Mouse (Mus musculus) midbrain, embryonic 13.5 days (tissue): ENCODE measurements around the gene Smox. TPM values are rescaled to one million over a fixed set of nuclear protein-coding genes. Genes with fewer than 3 reads are reported as not detected.

ENCODE experiments used
- ATAC-seq: fragments of 200-750 bp; cut with Nextera tagmentation; 2 replicates; pipeline ENCODE4 v1.8.0; 2017; ENCODE audit warnings: mild to moderate bottlenecking, moderate TSS enrichment, moderate library complexity
- H3K27ac ChIP-seq: fragments of 300-500 bp; sonication (generic); 2 replicates; pipeline ENCODE4 v1.5.1; 2015; ENCODE audit warnings: inconsistent platforms, mild to moderate bottlenecking, moderate library complexity
- H3K27me3 ChIP-seq: fragments of 300-500 bp; sonication (generic); 2 replicates; pipeline ENCODE4 v1.6.1; 2015; ENCODE audit warnings: mild to moderate bottlenecking, inconsistent platforms
- H3K36me3 ChIP-seq: fragments of 300-500 bp; sonication (generic); 2 replicates; pipeline ENCODE4 v1.6.1; 2015; ENCODE audit warnings: mild to moderate bottlenecking, inconsistent platforms
- H3K4me1 ChIP-seq: fragments of 300-500 bp; sonication (generic); replicated peaks from 2 replicates; pipeline ENCODE4 v1.6.1; 2015; ENCODE audit warnings: inconsistent platforms
- H3K4me2 ChIP-seq: fragments of 300-500 bp; sonication (generic); replicated peaks from 2 replicates; pipeline ENCODE4 v1.6.1; 2015; ENCODE audit warnings: moderate library complexity, mild to moderate bottlenecking, inconsistent platforms
- H3K4me3 ChIP-seq: fragments of 300-500 bp; sonication (generic); replicated peaks from 2 replicates; pipeline ENCODE4 v1.5.1; 2015; ENCODE audit warnings: mild to moderate bottlenecking, inconsistent platforms
- H3K9ac ChIP-seq: fragments of 300-500 bp; sonication (generic); replicated peaks from 2 replicates; pipeline ENCODE4 v1.6.1; 2015; ENCODE audit warnings: mild to moderate bottlenecking, inconsistent platforms
- H3K9me3 ChIP-seq: fragments of 300-500 bp; sonication (generic); 2 replicates; pipeline ENCODE4 v1.6.1; 2016; ENCODE audit warnings: mild to moderate bottlenecking, inconsistent platforms
- WGBS: fragments of 180-500 bp; shearing (Covaris S2); methylation state at CpG from one replicate; pipeline ENCODE4 v1.1.7; 2015; 5-methylcytosine and 5-hydroxymethylcytosine counted together
- polyA plus RNA-seq: library from polyadenylated mRNA; unstranded; fragments of >200 nt; fragmentation: Nextera tagmentation; extraction: Ambion mirVana; gene quantifications from 2 replicates; pipeline ENCODE4 v1.2.1, GENCODE M21; 2015

Gene Smox
- polyA plus RNA-seq, 1 experiment from 2014 or later, result 45.5 TPM

DNA sequence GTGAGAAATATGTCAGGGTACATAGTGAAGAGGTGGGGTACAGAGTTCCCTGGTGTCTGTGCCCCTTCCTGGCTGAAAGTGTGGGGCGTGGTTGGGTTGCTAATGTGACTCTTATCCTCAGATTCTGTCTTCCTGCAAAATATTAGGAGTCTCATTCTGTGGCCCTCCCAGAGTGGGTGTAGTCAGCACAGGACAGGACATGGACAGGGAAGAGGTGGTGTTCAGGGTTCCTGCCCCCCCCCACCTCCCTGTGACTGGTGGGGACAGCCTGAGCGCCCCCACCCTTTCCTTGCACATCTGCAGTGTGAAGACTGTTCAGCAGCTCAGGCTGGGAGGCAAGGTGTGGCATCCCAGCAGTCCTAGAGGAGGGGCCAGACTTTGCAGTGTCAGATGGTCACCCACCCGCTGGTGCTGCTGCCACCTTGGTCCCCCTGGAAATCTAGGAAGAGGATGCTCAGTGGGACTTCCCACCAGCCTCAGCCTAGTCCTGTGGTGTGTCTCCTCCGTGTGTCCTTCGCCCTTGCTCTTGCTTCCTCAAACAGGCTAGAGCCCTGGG, 8.1 kb downstream of the Smox start:
- no peaks in the 10 kb centered on the region for H3K36me3 ChIP-seq
- H3K9me3 ChIP-seq, result no peaks in the 10 kb centered on the region
- no peak overlapping the region for H3K4me3 ChIP-seq
- no peak overlapping the region for H3K27ac ChIP-seq
- H3K4me1 ChIP-seq, result peaks cover 30% of the 10 kb centered on the region
- peak; percentile 28; the same call in 1 of the 2 replicates for ATAC-seq
- no peak overlapping the region for H3K4me2 ChIP-seq
- H3K9ac ChIP-seq, result no peak overlapping the region
- 78% methylated on average over 5 of the region's 5 CpGs for WGBS
- no peaks in the 10 kb centered on the region for H3K27me3 ChIP-seq

DNA sequence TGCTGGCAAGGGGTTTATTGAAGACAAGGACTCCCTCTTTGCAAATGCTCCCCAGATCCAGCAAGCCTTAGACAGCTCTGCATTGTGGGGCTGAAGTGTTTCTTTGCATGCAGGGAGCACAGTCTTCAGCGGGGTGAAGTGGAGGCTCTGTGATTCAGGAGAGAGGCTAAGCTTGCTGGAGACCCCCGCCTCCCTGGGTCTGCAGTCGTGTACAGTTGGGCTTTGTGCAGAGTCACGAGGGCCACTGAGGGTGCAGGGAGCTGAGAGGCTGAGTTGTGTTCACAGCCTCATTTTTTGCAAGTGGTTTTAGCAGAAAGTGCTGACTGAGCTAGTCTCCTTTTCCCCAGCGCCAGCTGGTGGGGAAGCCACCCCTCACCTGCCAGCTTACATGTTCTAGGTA, 10.6 kb downstream of the Smox start:
- Histone ChIP-seq H3K4me2 (no peak overlapping the region), H3K27me3 (no peaks in the 10 kb centered on the region), H3K9me3 (no peaks in the 10 kb centered on the region), H3K4me3 (no peak overlapping the region), H3K9ac (peak overlapping the region; percentile 10; the same call in 1 of the 2 replicates), H3K36me3 (no peaks in the 10 kb centered on the region), H3K27ac (peak overlapping the region; percentile 45; the same call in 1 of the 2 replicates), H3K4me1 (peaks cover 39% of the 10 kb centered on the region)
- 0 out of 2 replicates have a peak, but pooled peaks have one; percentile 37 for ATAC-seq
- 52% methylated on average over 5 of the region's 5 CpGs for WGBS

DNA sequence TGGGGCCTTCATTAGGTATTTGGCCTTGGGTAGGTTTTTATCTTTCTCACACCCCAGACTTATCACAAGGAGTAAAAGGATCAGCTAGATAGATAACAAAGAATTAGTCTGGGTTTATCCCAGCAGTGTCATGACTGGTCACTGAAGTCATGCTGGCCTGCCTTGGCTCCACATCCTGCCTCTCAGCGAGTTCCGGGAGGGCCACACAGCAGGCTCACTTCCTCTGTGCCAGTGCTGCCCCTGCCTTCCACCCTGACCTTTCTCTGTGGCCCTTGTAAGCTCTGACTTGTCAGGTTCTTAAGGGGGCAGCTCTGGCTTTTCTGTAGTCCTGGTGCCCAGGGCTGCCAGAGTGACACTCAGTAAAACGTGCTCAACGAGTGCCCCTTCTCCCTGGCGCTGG, 11.3 kb downstream of the Smox start:
- 82% methylated on average over 5 of the region's 5 CpGs for WGBS
- H3K4me2 ChIP-seq, result no peak overlapping the region
- H3K27me3 ChIP-seq, result no peaks in the 10 kb centered on the region
- no peak overlapping the region for H3K27ac ChIP-seq
- no peaks in the 10 kb centered on the region for H3K9me3 ChIP-seq
- H3K9ac ChIP-seq, result no peak overlapping the region
- ATAC-seq, result no peak
- H3K4me1 ChIP-seq, result peaks cover 45% of the 10 kb centered on the region
- no peak overlapping the region for H3K4me3 ChIP-seq
- H3K36me3 ChIP-seq, result no peaks in the 10 kb centered on the region

DNA sequence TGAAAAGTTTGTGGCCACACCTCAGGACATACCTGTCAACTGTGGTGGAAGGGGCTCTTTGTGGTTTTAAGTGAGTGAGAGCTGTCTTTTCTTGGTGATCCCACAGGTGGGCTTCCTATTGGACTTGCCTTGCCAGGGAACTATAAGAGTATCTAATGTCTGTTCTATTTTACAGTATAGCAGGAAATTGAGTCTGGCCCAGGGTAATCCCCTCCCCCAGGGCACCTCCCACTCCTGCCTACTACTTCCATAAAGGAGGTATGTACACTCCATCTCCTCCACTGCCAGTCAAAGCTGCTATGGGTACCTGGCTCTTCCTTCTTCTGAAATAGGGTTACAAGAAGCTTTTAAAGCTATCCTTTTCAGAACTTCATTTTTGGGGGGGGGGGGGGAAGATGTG, 14.1 kb downstream of the Smox start:
- no peak overlapping the region for H3K4me2 ChIP-seq
- H3K9me3 ChIP-seq, result no peaks in the 10 kb centered on the region
- no peaks in the 10 kb centered on the region for H3K36me3 ChIP-seq
- no peak overlapping the region for H3K27ac ChIP-seq
- no peaks in the 10 kb centered on the region for H3K27me3 ChIP-seq
- H3K9ac ChIP-seq, result no peak overlapping the region
- H3K4me1 ChIP-seq, result peaks cover 64% of the 10 kb centered on the region
- no peak overlapping the region for H3K4me3 ChIP-seq
- ATAC-seq, result no peak

DNA sequence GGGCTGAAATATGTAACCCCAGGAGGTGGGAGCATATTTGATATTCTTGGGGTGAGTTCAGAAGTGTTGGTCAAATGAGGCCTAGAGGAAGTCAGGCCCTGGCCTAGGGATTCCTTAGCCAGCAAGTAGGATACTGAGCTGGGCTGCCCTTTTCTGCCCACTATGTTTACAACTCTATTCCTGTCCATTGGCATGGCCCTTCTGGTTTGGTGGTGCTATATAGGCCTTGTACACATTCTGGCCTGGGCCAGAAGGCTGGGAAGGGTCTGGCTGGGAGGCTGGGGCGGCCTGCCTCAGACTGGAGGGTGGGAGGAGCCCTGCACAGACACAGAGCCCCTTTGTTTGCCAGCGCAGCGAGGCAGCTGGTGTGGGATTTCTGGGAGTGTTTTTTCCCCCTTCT, 15.1 kb downstream of the Smox start:
- Histone ChIP-seq H3K9ac (peak overlapping the region; percentile 24), H3K36me3 (no peaks in the 10 kb centered on the region), H3K4me1 (peaks cover 63% of the 10 kb centered on the region), H3K9me3 (no peaks in the 10 kb centered on the region), H3K4me3 (no peak overlapping the region), H3K27ac (peak overlapping the region; percentile 83), H3K4me2 (no peak overlapping the region), H3K27me3 (no peaks in the 10 kb centered on the region)
- 0% methylated on average over 3 of the region's 3 CpGs for WGBS
- ATAC-seq, result peak; percentile 81

DNA sequence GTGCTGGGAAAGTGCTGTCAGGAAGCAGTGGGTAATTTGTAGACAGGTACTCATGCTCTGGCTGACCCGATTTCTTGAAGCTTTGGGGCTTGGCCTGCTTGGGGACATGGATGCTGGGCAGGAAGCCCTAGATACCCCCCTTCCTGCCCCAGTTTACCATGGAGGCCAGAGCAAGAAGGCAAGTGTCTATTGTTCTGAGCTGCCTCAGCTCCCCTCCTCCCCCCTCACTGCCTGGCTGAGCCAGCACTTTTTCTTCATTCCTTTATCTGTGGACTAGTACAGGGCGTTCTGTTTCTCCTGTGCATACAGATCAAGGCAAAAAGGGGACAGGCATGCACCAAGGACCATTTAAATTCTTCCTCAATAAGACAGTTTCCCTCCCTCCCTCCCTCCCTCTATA, 17.2 kb downstream of the Smox start:
- Histone ChIP-seq H3K4me3 (no peak overlapping the region), H3K4me1 (peaks cover 46% of the 10 kb centered on the region), H3K27ac (peak overlapping the region; percentile 51; the same call in 1 of the 2 replicates), H3K4me2 (no peak overlapping the region), H3K9ac (no peak overlapping the region), H3K27me3 (no peaks in the 10 kb centered on the region), H3K36me3 (no peaks in the 10 kb centered on the region), H3K9me3 (no peaks in the 10 kb centered on the region)
- no peak for ATAC-seq
- 34% methylated on average over 2 of the region's 2 CpGs for WGBS

DNA sequence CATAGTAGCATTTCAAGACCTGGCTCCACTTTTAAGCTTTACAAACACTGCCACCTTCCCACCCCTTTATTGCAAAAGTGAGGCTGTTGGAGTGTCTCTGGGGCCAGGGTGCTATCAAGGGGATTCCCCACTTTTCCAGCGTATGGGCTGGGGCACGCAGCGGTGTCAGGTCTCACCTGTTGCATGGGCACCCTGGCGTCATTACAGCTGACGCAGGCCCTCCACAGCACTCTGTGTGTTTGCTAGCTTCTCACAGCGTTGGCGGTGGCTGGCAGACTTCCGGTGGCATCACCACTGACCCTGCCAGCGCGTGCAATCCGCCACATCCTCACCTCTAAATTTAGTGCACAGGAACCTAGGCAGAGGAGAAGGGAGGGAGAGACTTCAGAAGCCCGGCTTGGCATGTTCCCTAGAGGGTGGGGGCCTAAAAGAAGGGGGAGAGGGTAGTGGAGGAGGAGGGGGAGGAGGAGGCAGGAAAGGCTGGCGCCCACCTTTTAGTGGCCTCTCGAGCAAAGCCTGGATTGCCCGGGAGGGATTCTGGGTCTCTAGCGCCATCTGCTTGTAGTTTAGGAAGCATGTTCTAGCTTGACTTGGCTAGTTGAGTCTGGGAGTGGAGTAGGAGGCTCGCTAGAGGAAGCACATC, 18.5 kb downstream of the Smox start:
- peaks cover under 1% of the 10 kb centered on the region; the same call in 1 of the 2 replicates for H3K36me3 ChIP-seq
- H3K27me3 ChIP-seq, result no peaks in the 10 kb centered on the region
- H3K4me3 ChIP-seq, result peak overlapping the region; percentile 3; the same call in 1 of the 2 replicates
- peak; percentile 41 for ATAC-seq
- no peak overlapping the region for H3K27ac ChIP-seq
- WGBS, result 22% methylated on average over 17 of the region's 17 CpGs
- H3K9me3 ChIP-seq, result no peaks in the 10 kb centered on the region
- H3K4me1 ChIP-seq, result peaks cover 46% of the 10 kb centered on the region
- H3K9ac ChIP-seq, result peak overlapping the region; percentile 24; the same call in 1 of the 2 replicates
- H3K4me2 ChIP-seq, result peak overlapping the region; percentile 45

DNA sequence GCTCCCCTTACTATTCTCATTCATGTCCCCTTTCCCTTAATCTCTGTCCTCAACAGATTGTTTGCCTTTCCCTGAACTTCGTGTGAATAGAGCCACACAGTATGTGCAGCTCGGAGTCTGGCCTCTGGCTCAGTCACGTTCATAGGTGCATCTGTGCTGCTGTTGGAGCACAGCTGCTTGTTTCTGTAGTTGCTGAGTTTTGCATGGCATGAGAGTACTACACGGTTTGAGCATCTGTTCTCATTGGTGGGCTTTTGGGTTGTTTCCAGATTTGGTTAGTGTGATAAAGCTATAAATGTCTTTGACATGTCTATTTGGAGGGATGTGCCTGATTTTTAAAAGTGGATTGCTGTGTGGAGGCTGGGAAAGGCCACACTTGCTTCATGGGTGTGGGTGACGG, 19.2 kb downstream of the Smox start:
- Histone ChIP-seq H3K27ac (no peak overlapping the region), H3K4me3 (no peak overlapping the region), H3K4me1 (peaks cover 45% of the 10 kb centered on the region), H3K36me3 (peaks cover 3% of the 10 kb centered on the region; the same call in 1 of the 2 replicates), H3K27me3 (no peaks in the 10 kb centered on the region), H3K9me3 (no peaks in the 10 kb centered on the region), H3K4me2 (no peak overlapping the region), H3K9ac (no peak overlapping the region; the same call in 1 of the 2 replicates)
- ATAC-seq, result no peak
- WGBS, result 73% methylated on average over 5 of the region's 5 CpGs

DNA sequence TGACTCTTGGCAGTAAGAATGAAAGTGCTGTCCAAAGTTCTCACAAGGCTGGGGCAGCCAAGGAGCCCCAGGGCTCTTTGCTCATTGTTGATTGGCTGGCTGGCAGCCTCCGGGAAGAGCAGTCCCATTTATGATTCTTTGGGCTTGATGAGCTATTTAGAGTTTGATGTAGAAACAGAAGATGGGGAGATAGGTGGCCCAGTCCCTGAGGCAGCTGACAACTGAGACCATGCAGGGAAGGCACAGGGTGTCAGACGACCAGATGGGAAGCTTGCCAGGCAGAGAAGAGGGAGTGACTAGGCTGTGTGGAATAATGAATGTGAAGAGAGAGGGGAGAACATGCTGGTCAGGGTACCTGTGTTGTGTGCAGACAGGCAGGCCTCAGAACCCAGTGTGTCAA, 22.2 kb downstream of the Smox start:
- Histone ChIP-seq H3K27me3 (no peaks in the 10 kb centered on the region), H3K36me3 (peaks cover 20% of the 10 kb centered on the region), H3K4me2 (no peak overlapping the region), H3K4me3 (no peak overlapping the region), H3K9me3 (no peaks in the 10 kb centered on the region), H3K4me1 (peaks cover 19% of the 10 kb centered on the region), H3K27ac (no peak overlapping the region), H3K9ac (no peak overlapping the region)
- WGBS, result 73% methylated on average over 2 of the region's 2 CpGs
- ATAC-seq, result no peak

DNA sequence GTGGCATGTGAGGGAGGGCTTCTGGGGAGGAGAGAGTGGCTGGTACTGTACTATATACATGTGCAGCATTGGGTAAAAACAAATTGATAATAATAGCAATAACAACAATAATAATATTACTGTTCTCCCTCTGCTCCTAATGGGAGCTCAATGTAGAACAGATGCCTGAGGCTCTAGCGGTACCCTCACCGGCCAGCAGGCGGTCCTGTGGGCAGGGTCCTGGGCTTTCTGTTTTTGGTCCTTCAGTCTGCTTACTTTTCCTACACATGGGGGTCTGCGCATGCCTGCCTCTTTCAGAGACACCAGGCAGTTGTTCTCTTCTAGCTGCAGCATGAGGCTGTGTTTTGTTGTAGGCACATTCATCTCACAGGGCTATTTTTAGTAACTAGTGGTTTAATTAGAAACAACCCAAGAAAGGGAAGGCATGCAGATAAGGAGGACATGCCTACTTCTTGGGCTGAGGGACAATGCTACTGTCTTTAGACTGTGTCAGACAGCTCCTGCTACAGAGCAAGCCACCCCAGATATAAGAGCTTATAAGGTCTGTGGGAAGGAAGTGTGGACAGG, 22.8 kb downstream of the Smox start:
- no peak overlapping the region for H3K9ac ChIP-seq
- H3K36me3 ChIP-seq, result peaks cover 23% of the 10 kb centered on the region
- no peak overlapping the region for H3K27ac ChIP-seq
- no peak for ATAC-seq
- WGBS, result 77% methylated on average over 4 of the region's 4 CpGs
- no peak overlapping the region for H3K4me2 ChIP-seq
- H3K9me3 ChIP-seq, result no peaks in the 10 kb centered on the region
- no peaks in the 10 kb centered on the region for H3K27me3 ChIP-seq
- peaks cover 13% of the 10 kb centered on the region for H3K4me1 ChIP-seq
- H3K4me3 ChIP-seq, result no peak overlapping the region

DNA sequence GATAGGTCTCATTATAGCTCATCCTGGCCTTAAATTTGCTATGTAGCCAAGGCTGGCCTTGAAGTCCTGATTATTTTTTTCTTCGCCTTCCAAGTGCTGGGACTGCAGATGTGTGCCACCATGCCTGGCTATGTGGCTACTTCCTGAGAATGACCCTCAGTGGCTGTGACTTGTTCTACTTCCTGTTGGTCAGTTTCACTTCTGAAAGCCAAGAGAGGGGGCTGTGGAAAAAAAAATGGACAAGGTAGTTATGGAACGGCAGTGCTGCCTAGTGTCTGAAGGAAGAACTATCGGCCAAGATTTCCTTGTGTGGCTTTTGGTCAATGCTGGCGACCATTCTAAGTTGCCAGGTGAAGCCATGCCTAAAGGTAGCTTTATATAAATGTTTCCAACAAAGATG, 26.3 kb downstream of the Smox start:
- WGBS, result 89% methylated on average over 4 of the region's 4 CpGs
- no peak for ATAC-seq
- H3K27ac ChIP-seq, result no peak overlapping the region
- H3K36me3 ChIP-seq, result peaks cover 39% of the 10 kb centered on the region
- no peaks in the 10 kb centered on the region for H3K27me3 ChIP-seq
- H3K4me3 ChIP-seq, result no peak overlapping the region
- no peaks in the 10 kb centered on the region for H3K4me1 ChIP-seq
- no peaks in the 10 kb centered on the region for H3K9me3 ChIP-seq
- H3K9ac ChIP-seq, result no peak overlapping the region
- no peak overlapping the region for H3K4me2 ChIP-seq

DNA sequence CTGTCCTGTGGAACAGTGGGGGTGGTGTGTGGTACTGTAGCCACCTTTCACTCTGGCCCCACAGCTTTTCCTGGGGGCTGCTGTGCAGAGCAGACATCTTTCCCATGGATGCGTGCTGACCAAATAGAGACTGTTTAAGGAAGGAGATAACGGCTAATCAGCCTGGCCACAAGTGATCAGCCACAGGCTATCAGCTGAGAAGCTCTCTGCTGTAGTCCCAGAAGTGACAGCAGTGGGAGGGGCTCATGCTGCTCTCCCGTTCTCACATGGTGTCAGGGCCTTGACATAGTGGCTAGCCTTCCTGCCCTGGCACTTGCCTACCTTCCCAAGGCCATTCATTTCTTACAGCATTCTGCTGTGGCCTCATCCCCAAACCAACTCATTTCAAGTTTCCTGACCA, 27.5 kb downstream of the Smox start:
- Histone ChIP-seq H3K4me1 (no peaks in the 10 kb centered on the region), H3K4me2 (no peak overlapping the region), H3K9me3 (no peaks in the 10 kb centered on the region), H3K27ac (no peak overlapping the region), H3K4me3 (no peak overlapping the region), H3K27me3 (no peaks in the 10 kb centered on the region), H3K36me3 (peaks cover 39% of the 10 kb centered on the region), H3K9ac (no peak overlapping the region)
- ATAC-seq, result no peak
- 74% methylated on average over 3 of the region's 3 CpGs for WGBS
